Mouse (Mus musculus): ENCODE results near the gene Cldn9.

Gene Cldn9

GRCm38 (mm10) chr17:23683856-23684672 is at the start of gene Cldn9:
Cldn9 (minus strand) TSS chr17:23684026.
- no peak for DNase-seq (ENCODE audit: low spot score in 2 of 2)

GRCm38 (mm10) chr17:23730441-23730840 is 46.6 kb upstream of the Cldn9 start:
- DNase-seq (ENCODE audit: low spot score in 2 of 2): no peak

DNA sequence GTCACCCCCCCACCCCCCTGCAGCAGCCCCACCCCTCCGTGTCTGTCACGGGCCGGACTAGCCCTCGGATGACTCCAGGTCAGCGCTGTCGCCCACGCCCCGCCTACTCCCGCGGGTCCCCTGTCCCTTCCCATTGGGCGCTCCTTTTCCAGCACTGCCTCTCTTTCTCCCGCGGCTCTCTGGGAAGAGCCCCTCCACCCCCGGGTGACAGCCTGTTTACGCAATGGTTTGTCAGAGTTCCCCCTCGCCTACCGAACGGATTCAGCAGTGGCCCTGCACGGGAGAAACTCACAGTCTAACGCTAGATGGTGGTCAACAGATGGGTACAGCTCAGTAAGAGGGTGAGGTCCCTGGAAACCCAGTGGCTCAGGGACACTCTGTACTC is 42.9 kb upstream of the Cldn9 start:
- peak; percentile 88 for DNase-seq (ENCODE audit: low spot score in 2 of 2)

GRCm38 (mm10) chr17:23725999-23726757 is 42.4 kb upstream of the Cldn9 start, which contains the start of gene Pkmyt1:
Pkmyt1 (plus strand) TSS chr17:23726336.
- DNase-seq (ENCODE audit: low spot score in 2 of 2): peak; percentile 95 to 96

DNA sequence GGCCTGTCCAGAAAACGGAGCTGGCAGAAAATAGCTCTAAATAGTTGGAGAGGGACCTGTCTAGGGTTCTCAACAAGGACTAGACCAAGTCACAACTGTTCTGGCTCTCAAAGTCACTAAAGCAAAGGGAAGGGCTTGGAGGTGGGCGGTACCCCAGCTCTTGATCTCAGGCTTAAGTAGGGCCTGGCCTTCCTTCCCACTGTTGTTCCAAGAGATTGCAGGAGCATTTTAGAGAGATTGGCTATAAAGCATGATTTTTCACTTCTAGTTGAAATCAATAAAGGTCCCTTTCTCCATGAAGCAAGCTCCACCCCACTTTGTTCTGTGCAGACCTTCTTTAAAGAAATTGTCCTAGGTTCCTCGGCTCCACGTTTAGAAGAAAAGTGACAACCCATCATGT is 41.7 kb upstream of the Cldn9 start:
- DNase-seq (ENCODE audit: low spot score in 2 of 2): no peak

- no peak for DNase-seq (ENCODE audit: low spot score in 2 of 2)
These were observed 38.7 kb upstream of the Cldn9 start, which contains the start of gene 1520401A03Rik for GRCm38 (mm10) chr17:23722376-23723125. 1520401A03Rik (minus strand) TSS chr17:23722783.

DNA sequence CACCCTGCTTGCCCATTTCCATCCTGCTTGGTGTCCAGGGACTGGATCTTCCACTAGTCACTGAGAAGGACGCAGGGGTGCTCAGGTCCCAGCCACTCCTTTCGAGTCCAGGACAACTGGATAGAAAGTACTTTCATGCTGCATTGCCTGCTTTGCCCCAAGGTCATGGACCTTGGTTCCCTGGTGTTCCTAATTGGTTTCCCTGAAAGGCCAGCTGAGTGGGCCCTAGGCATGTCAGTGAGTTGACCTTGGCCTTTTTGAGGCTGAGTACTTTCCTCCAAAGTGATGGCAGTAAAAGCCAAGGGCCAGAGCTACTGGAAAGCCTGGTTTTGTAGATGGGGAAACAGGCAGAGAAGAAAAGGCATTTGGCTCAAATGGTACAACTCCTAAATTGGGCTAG is 38.1 kb upstream of the Cldn9 start:
- no peak for DNase-seq (ENCODE audit: low spot score in 2 of 2)

GRCm38 (mm10) chr17:23719455-23719854 is 35.6 kb upstream of the Cldn9 start:
- DNase-seq (ENCODE audit: low spot score in 2 of 2): no peak

DNA sequence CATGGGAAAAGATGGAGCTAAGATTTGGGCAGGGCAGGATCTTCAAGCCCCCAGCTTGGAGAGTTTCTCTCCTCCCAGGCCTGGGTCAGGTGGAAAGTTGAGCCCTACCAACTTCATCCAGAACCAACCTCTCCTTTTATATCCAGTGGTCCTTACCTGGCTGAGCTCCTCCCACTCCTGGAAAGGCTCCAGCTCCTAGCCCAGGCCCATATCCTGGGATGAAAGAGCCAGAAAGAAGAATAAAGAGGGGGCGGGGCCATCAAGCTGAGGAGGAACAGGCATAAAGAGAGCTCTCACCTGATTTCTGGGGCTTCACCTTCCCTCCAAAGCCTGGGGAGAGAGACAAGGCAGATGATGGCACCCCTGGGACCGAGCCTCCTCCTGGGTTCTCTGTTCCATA is 33.2 kb upstream of the Cldn9 start:
- no peak for DNase-seq (ENCODE audit: low spot score in 2 of 2)

DNA sequence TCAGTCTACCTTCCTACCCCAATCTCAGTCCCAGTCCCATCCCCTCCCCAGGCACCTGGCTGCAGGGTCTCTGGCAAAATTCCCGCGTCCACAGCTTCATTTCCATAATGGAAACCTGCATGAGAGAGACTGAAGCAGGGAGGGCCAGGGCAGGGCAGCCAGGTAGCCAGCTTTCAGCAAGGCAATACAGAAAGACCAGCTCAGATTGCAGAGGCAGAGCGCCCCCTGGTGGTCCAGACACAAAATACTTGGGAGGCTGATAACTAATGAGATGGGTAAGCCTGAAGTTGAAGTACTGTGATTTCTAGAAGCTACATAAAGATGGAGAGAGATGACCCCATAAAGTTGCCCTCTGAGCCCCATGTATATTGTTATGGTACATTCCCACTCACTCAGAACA is 22.4 kb upstream of the Cldn9 start:
- peak; percentile 36 to 41 for DNase-seq (ENCODE audit: low spot score in 2 of 2)

DNA sequence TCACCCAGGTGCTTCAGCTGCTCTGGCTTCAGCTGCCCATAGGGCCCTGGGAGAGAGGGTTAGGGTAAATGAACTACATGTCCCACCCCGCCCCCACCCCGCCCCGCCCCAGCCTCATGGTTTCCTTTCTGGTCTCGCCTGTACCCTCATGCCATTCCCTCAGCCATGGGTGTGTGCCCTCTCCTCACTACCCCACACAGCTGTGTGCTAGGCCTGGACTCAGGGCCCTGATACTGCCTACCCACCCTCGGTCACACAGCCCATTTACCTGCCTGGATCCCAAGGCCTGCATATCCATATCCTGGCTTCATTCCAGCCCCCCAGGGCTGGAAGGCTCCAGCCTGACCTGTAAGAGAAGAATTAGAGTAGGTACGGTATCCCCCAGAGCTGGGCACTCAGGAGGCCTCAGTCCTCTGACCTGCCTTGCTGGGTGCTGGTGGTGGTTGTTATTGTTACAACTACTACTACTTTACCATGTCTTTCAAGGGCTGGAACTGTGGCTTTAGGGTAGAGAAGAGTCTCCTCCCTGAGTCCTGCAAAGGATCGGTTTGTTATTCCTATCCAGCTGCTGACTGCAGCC is 21.8 kb upstream of the Cldn9 start:
- no peak for DNase-seq (ENCODE audit: low spot score in 2 of 2)

GRCm38 (mm10) chr17:23704741-23705140 is 20.9 kb upstream of the Cldn9 start:
- DNase-seq (ENCODE audit: low spot score in 2 of 2): no peak

- DNase-seq (ENCODE audit: low spot score in 2 of 2): no peak
These were observed 19.5 kb upstream of the Cldn9 start for GRCm38 (mm10) chr17:23703301-23703700.

DNA sequence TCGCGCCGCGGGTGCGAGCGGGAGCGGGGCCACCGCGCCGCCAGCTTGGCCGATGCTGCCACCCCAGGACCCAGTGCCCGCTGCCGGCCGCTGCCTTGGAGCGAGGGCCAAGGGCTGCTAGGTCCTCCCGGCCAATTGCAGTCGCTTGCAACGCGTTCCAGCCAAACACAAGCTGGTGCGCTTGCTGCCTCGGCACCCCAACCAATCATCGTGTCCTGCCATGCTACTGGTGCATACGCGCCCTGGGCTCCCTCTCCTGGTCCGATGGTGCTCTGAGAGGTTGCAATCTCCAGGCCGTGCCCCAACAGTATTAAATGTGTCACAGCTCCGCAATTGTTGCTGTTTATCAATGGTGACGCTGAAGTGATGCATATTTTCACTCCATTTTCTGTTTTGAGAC is 16.3 kb upstream of the Cldn9 start:
- DNase-seq (ENCODE audit: low spot score in 2 of 2): peak; percentile 90 to 92

DNA sequence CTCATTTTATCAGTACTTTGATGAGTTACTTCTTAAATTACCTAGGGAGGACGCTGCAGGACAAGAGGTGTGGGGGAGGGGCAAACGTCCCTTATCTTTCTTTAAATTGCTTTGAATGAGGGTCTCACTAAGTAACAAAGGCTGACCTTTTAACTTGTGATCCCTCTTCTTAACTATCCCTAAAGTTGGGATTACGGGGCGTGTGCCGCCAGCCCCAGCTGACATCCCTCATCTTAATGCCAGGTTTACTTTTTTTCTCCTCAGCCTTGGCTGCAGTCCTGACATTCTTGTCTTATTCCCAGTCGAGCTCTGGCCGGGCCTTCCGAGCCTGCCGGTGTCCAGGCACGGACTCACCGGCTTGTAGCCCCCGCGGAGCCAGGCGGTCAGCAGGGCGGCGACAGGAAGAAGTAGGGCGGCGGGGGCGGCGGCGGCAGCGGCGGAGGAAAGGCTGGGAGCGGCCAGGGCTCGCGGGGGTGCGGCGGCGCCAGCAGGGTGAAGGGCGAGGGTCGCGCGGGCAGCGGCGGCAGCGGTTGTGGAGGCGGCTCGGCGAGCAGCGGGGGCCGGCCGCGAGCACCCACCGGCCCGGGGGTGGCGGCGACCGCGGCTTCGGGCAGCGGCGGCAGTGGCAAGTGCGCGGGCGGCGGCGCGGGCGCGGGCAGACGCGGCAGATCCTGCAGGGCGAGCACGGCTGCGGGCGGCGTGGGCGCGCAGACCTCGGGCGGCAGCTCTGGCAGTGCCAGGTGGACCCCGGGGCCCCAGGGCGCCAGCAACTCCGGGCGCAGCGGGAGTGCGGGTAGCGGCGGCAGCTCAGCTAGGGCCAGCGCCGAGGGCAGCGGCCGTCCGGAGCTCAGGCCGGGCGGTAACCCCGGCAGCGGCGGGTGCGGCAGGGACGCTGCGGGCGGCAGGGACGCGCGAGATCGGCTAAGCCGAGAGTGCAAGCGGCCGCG is 15.6 kb upstream of the Cldn9 start:
- DNase-seq (ENCODE audit: low spot score in 2 of 2): peak; percentile 32 to 51

- no peak for DNase-seq (ENCODE audit: low spot score in 2 of 2)
These were observed 12.0 kb upstream of the Cldn9 start for GRCm38 (mm10) chr17:23695801-23696200.

- DNase-seq (ENCODE audit: low spot score in 2 of 2): no peak
These were observed 10.7 kb upstream of the Cldn9 start for GRCm38 (mm10) chr17:23694491-23694890.

DNA sequence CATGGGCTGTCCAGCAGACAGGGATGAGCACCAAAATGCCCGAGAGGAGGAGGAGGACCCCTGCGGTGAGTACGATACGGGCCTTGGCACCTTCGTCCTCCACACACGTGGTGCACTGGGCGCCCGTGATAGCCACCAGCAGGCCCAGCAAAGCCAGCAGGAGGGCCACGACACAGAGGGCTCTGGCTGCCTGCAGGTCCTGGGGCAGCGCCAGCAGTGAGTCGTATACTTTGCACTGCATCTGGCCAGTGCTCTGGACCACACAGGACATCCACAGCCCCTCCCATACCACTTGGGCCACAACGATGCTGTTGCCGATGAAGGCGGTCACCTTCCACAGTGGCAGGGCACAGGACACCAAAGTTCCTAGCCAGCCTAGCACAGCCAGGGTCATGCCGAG is 600 bp downstream of the Cldn9 start:
- no peak for DNase-seq (ENCODE audit: low spot score in 2 of 2)

GRCm38 (mm10) chr17:23682530-23682929 is 1.3 kb downstream of the Cldn9 start:
- DNase-seq (ENCODE audit: low spot score in 2 of 2): no peak

DNA sequence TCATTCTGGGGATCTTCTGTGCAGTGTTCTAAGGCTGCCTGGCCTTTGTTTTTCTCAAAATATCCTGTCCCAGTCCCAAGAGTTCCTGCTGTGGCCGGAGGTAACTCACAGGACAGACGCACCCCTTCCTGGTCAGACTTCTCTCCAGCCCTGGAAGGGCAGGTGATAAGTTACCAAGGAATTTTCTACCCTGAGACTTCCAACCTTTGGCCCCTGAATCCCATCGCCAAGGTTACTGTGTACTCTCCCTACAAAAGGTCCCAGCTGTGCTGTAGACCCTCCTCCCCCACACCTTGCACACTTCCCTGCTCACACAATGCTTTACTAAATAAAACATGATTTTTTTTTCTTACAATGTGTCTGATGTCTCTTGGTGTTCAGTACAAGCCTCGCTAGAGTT is 1.7 kb downstream of the Cldn9 start:
- DNase-seq (ENCODE audit: low spot score in 2 of 2): no peak

GRCm38 (mm10) chr17:23681086-23681485 is 2.7 kb downstream of the Cldn9 start:
- no peak for DNase-seq (ENCODE audit: low spot score in 2 of 2)
